Mouse (Mus musculus): ENCODE results near the gene Cela1.

The Cela1 gene

DNA sequence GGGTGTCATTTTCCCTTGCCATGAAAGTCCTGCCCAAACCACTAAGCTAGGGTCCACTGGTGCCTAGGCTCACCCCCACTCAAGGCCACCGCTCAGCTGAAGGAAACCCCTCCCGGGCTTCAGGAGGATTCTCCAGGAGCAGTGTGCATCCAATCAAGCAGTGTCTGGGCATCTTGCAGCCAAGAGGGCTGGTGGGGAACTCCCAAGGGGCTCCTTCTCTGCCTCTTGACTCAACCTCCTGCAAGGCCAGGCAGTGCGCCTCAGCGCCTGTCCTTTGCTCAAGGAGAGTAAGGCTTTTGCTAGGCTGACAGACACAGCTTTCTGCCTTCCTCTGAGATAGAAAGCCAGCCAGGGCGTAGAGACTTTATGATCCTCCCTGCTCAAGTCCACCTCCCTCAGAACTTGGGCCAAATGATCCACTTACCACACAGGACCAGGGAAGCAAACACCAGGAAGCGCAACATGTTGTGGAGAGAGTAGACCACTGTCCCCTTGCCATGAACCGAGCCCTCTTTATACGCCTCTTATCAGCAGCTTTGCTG, at the start of gene Cela1:
Gene Cela1, minus strand, starts transcription at position 492 of the 542 bp plus-strand sequence.
- no peak for DNase-seq (ENCODE audit: low spot score)

- no peak for DNase-seq (ENCODE audit: low spot score)
Measured at GRCm38 (mm10) chr15:100735953-100736300, 48.2 kb upstream of the Cela1 start.

DNA sequence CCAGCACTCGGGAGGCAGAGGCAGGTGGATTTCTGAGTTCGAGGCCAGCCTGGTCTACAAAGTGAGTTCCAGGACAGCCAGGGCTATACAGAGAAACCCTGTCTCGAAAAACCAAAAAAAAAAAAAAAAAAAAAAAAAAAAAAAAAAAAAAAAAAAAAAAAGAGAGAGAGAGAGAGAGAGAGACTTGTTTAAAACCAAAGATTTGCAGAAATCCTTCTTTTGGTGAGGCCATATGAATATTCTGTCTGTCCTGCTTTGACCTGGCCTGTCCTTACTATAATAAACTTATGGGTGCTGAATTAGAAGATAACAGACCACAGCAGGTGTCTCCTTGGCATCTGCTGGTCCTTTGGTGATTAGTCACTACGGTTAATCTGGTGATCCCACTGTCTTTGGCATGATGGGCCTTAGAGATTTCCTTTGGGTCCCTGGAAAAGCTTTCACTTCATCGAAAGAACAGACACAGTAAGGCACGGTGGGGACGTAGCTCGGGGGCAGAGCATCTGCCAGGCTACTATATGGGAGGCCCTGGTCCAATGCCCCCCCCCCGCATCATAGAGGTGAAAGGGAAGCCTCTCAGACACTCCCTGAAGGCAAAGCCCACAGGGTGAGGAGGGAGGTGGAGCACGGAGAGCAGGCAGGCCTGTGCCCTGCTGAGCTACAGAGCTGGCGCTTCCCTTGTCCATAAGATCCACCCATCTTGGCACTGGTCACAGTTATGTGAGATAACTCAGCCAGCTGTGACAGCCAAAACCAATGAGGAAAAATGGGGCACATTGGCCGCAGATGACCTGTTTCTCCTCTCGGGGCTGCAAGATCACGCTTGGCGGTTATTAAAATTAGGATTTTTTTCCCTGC, 47.6 kb upstream of the Cela1 start:
- peak; percentile 57 for DNase-seq (ENCODE audit: low spot score)

DNA sequence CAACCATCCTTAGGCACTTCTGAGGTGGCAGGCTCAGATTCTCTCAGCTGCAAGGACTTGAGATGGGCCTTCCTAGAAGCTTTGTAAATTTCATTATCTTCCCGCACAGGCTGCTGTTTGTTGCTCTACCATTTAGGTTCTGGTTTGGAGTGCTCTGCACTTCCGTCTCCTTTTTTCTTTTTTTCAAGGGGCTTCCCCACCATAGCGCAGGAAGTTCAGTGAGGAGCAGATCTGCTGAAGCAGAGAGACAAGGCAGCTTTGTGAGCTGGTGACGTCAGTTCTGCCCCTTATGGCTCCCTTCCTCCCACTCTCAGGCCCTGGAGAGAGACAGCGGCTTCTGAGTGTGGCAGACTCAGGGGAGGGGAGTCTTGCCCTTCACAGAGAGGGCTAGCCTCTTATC, 44.9 kb upstream of the Cela1 start:
- no peak for DNase-seq (ENCODE audit: low spot score)

DNA sequence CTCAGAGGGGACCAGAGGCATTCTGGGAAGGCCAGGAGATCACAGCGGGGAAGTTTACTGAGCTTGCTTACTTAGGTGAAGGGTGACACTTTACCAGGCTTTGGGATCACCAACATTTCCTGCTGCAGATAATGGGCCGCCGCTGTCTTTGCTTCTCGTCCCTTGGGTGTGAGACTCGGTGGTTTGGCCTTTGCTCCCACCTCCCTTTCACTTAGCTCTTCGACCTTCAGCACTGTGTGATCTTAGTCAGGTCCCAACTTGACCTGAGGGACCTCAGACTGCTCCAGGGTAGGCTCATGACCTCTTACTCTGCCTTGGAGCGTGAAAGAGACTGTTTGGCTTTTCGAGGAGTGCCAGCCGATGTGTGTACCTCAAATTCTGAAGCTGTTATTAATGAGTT, 43.4 kb upstream of the Cela1 start:
- DNase-seq (ENCODE audit: low spot score) = no peak

DNA sequence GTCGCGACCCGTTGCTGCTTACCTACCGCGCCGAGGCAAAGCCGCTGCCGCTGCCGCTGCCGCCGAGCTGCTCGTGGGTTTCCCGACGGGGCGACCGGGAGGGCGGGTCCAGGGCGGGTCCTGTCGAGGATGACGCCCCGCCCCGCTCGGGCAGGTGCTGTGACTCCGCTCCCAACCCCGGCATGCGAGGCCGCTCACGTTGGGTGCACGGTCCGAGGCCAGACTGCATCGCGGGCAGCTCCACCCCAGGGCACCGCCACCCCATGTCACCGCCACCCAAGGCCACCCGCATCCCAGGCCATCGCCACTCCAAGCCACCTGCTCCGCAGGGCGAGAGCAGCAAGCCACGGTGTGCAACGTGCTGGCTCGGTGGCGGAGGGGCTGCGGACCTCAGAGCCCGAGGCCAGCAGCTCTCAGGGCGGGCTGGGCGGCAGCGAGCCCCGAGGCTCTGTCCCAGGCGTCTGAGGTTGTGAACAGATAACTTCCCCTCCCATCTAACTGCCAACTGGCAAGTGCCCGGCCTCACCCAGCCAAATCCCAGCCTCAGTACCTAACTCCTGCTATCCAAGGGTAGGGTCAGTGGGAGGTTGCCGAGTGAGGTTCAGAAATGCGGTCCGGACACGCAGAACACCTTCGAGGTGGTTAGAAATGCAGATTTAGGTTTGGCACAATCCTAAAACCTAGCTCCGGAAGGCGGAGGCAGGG, 41.7 kb upstream of the Cela1 start, which contains the start of gene Galnt6:
Gene Galnt6, minus strand, starts transcription at position 96 of the 705 bp plus-strand sequence.
- DNase-seq (ENCODE audit: low spot score) = no peak

- no peak for DNase-seq (ENCODE audit: low spot score)
Measured at GRCm38 (mm10) chr15:100728586-100728985, 40.9 kb upstream of the Cela1 start.

DNA sequence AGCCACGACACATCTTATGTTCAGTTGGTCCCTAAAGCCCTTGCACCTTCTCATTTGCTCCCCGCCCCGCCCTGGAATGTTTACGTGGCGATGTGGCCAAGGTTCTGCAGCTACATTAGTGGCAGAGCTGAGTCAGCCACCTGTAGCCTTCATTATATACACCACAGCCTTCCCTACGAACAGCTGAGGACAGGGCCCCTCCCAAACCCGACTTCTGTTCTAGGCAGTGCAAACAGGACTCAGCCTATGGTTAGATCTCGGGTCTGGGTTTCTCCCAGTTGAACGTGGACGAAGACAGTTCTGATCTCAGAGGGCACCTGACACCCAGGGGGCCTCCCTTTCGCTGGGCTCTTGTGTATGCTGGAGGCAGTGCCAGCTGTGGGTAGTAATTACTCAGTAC, 40.1 kb upstream of the Cela1 start:
- DNase-seq (ENCODE audit: low spot score) = no peak

DNA sequence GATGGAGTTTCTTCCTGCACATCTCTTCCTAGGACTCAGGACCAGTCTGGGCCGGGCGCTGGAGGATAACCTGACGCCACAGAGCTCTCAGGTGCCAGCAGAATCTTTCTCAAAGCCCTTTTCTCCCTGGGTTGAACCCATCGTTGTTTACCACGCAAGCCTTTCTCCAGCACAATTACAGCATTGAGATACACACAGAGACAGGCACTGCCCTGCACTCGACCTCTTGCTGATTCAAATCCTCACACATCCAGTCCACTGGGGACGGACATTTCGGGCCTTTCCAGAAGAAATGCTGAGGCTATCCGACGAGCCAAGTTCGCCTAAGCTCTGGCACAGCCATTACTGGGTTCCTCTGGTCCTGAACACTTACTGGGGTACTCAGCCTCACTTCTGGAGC, 39.0 kb upstream of the Cela1 start:
- DNase-seq (ENCODE audit: low spot score) = no peak

DNA sequence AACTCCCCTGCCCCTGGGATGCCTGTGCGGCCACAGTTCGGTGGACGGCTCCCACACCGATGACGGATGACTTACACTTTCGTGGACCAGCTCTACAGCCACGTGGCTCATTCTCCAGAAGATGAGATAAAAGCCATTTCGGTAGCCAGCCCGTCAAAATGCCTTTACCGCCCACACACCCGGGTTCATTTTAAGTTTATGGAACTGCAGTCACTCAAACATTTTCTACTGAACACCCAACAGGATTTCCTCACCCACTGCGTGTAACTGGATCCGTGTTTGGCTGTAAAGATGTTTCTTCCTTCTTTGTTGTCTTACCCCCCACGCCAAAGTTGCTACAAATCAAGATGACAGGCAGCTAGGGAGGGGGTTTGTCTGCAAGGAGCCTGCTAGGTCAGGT, 35.8 kb upstream of the Cela1 start:
- no peak for DNase-seq (ENCODE audit: low spot score)

DNA sequence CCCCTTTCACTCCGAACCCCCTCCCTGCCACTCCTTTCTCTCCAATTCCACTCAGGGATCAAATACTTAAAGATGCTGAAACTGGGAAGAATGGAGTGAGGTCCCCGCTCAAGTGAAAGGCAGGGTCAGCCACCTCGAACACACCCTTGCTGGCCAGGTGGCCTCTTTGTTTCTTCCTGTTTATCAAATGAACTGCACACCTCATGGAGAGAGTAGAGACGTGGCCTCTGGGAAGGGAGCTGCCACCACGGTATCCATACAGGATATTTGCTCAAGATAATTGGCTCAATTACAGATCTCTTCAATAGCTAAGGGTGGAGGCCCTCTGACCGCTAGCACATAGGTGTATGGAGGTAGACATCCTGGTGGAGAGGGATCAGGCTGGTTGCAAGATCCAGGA, 34.8 kb upstream of the Cela1 start:
- DNase-seq (ENCODE audit: low spot score) = no peak

GRCm38 (mm10) chr15:100722026-100722425, 34.3 kb upstream of the Cela1 start:
- DNase-seq (ENCODE audit: low spot score) = no peak

DNA sequence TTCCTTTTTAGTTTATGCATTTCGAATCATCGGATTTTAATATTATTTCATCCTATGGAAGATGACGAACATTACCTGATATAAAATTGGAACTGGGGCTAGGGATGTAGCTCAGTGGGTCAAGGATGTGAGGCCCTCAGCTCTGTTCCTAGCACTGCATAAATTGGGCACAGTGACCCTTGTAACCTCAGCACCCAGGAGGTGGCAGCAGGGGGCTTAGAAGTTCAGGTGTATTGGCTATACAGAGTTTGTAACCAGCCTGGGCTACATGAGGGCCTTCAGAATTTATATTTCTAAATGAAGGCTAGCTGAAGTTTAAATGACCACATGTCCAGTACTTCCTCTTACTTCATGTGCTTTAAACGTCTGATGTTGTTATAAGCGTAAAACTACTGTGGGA, 33.7 kb upstream of the Cela1 start:
- no peak for DNase-seq (ENCODE audit: low spot score)

GRCm38 (mm10) chr15:100720066-100720465, 32.3 kb upstream of the Cela1 start:
- DNase-seq (ENCODE audit: low spot score) = no peak

GRCm38 (mm10) chr15:100719217-100719616, 31.5 kb upstream of the Cela1 start:
- no peak for DNase-seq (ENCODE audit: low spot score)

GRCm38 (mm10) chr15:100718572-100718971, 30.9 kb upstream of the Cela1 start:
- no peak for DNase-seq (ENCODE audit: low spot score)

DNA sequence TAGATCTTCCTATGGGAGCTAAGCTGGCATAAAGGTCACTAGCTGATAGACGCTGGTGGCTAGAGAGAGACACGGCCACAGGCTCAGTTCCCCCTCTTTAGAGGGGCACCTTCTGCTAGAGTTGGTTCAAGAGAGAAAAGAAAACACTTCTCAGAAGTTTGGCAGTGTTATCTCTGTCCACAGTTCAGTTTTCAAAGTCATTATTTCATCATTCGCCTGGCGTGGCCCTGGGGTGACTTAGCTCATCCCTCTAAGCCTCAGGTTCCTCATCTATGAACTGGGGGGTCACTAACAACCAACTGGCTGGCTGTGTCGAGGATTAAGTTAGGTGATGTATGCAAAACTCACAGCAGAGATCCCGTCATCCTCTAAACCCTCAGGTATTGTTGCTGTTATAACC, 30.2 kb upstream of the Cela1 start:
- no peak for DNase-seq (ENCODE audit: low spot score)

GRCm38 (mm10) chr15:100715399-100715993, 27.8 kb upstream of the Cela1 start:
- no peak for DNase-seq (ENCODE audit: low spot score)

GRCm38 (mm10) chr15:100714470-100714869, 26.7 kb upstream of the Cela1 start:
- no peak for DNase-seq (ENCODE audit: low spot score)

DNA sequence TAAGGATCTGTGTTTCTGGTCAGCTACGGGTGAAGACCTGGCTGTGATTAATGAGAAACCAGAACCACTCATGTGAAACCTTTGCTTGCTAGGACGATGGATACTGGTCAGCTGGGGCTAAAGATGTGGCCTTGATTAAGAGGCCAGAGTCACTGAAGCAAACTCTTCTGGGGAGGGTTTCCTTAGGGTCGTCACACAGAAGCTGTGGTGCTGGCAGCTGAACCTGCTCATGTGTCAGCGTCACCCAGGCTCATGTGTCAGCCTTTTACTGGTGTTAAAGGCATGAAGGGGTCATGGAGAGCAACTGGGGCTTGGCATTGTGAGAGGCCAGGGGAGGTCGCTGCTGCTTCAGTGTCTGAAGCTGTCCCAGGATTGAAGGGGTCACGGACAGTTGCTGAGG, 23.1 kb upstream of the Cela1 start:
- DNase-seq (ENCODE audit: low spot score) = no peak

- no peak for DNase-seq (ENCODE audit: low spot score)
Measured at GRCm38 (mm10) chr15:100708433-100709078, 20.8 kb upstream of the Cela1 start.

GRCm38 (mm10) chr15:100706226-100706625, 18.5 kb upstream of the Cela1 start:
- no peak for DNase-seq (ENCODE audit: low spot score)

Data from c-Kit-positive CD71-positive TER-119-positive erythroid progenitor cells, embryonic 14.5 days (primary cell).